Mouse (Mus musculus): ENCODE measurements around the gene Wwox. TPM values are rescaled to one million over a fixed set of nuclear protein-coding genes. Genes with fewer than 3 reads are reported as not detected.

The Wwox gene
- polyA plus RNA-seq, 1 experiment from 2014 or later: 9.9 TPM

- WGBS: 85% methylated on average over 3 of the region's 3 CpGs
Observed at GRCm38 (mm10) chr8:115397981-115398380, 958.5 kb downstream of the Wwox start.

GRCm38 (mm10) chr8:115400013-115400720 lies 960.7 kb downstream of the Wwox start:
- Histone ChIP-seq H3K27me3 (replicated peaks; ENCODE audit: low read depth, poor library complexity, severe bottlenecking) (no peaks in the 10 kb centered on the region), H3K4me3 (no peak overlapping the region), H3K4me1 (no peaks in the 10 kb centered on the region), H3K9me3 (no peaks in the 10 kb centered on the region), H3K27ac (replicated peaks) (no peak overlapping the region), H3K36me3 (replicated peaks) (no peaks in the 10 kb centered on the region)
- DNase-seq (ENCODE audit: low spot score): no peak
- WGBS: 78% methylated on average over 15 of the region's 15 CpGs

More at GRCm38 (mm10) chr8:115397981-115398380, 958.5 kb downstream of the Wwox start:
- Histone ChIP-seq H3K9me3 (no peaks in the 10 kb centered on the region), H3K4me1 (no peaks in the 10 kb centered on the region), H3K27ac (replicated peaks) (no peak overlapping the region), H3K36me3 (replicated peaks) (no peaks in the 10 kb centered on the region), H3K4me3 (no peak overlapping the region), H3K27me3 (replicated peaks; ENCODE audit: low read depth, poor library complexity, severe bottlenecking) (no peaks in the 10 kb centered on the region)
- no peak for DNase-seq (ENCODE audit: low spot score)

Other genes with a start within 250 kb of the Wwox start
- gene Vat1l, start 234.0 kb upstream of the Wwox start, polyA plus RNA-seq (2016; fragmentation: Nextera tagmentation; extraction: Ambion mirVana): 4.4 and 5.9 TPM in 2 replicates
- gene Clec3a, start 21.6 kb upstream of the Wwox start, polyA plus RNA-seq (2016; fragmentation: Nextera tagmentation; extraction: Ambion mirVana): not detected in 2 replicates

All from embryonic facial prominence, embryonic 10.5 days (tissue).